Mouse (Mus musculus): Measurements from ENCODE around the gene Fhl5.
"Not testable (repeated sequence)": the region's sequence is repeated elsewhere in the genome, so short reads cannot be mapped to it uniquely, and the experiment has no call there.

The Fhl5 gene

GRCm38 (mm10) chr4:25242776-25243175 lies at the start of gene Fhl5:
TSS of gene Fhl5 (minus strand) at chr4:25242876.
- in situ Hi-C loops (cut with MboI) = no loop called here

GRCm38 (mm10) chr4:25285002-25285401 lies 42.3 kb upstream of the Fhl5 start:
- in situ Hi-C loops (cut with MboI) = not testable (repeated sequence)

DNA sequence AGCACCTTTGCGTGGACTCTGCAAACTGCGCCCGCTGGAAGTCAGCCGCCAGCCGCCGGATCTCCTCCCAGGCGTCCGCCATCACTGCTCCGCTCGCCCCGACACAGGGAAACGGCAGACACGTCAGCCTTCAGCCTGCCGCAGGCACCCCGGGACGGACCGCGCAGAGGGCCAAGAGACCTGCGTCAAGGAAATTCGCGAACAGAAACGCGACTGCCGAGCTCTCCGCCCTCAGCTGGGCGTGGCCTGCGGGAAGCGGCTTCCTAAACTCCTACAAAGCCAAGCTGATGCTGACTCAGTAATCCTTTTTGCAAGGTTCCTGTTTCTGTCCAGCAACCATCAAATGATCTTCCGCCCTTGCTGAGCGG lies 39.0 kb upstream of the Fhl5 start, which contains the start of gene Ufl1:
Ufl1 (minus strand) TSS at position 151 of the 368 bp plus-strand sequence.
- in situ Hi-C loops (cut with MboI) = no loop called here

DNA sequence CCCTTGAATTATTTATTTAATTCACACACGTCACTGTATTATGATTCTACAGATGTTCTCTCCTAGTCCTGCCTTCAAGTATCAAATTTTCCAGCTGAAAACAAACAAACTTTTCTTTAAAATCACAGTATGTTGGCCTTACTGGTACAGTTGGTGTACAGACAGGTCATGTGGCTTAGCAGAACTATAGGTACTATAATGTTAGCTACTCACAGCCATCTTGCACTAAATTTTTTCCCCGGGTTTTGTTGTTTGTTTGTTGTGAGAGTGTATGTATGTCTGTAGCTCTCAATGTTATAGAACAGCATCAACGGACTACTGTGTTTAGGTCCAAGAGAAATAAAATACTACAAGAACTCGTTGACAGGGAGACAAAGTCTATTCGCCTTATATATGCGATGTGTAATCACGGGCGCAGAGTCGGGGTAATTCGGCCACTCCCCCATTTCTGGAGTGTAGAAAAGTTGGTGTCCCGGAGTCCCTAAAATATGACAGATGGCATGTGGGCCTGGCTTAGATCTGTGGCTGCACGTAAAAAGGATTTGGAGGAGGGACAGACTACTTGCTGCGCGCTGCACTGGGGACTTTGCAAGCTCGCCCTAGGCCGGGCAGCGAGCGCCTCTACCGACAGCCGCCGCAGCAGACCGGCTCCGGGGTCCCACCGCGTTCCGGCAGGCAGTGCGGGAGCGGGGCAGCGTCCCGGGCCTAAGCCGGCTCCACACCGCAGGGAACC lies 38.4 kb upstream of the Fhl5 start:
- in situ Hi-C loops (cut with MboI) = no loop called here

- in situ Hi-C loops (cut with MboI) = no loop called here
Measured at GRCm38 (mm10) chr4:25272861-25273627, 30.4 kb upstream of the Fhl5 start.

- in situ Hi-C loops (cut with MboI) = no loop called here
Measured at GRCm38 (mm10) chr4:25271926-25272325, 29.2 kb upstream of the Fhl5 start.

DNA sequence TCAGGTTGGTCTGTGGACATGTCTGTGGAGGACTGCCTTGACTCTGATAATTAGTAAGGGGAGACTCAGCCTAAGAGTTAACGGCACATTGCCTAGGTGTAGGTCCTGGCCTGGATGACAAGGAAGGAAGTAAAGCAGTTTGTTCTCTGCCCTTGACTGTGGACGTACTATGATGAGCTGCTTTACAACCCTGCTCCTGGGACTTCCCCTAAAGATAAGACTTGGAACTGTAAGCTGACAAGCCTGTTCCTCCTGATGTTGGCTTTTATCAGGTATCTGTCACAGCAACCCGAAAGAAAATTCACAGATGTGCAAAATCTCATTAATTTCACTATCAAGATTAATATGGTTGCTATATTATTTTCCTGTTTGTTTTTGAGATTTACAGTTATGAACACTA lies 24.5 kb upstream of the Fhl5 start:
- in situ Hi-C loops (cut with MboI) = no loop called here

GRCm38 (mm10) chr4:25257822-25258398 lies 15.2 kb upstream of the Fhl5 start:
- in situ Hi-C loops (cut with MboI) = no loop called here

GRCm38 (mm10) chr4:25235663-25236062 lies 7.0 kb downstream of the Fhl5 start:
- in situ Hi-C loops (cut with MboI) = not testable (repeated sequence)

DNA sequence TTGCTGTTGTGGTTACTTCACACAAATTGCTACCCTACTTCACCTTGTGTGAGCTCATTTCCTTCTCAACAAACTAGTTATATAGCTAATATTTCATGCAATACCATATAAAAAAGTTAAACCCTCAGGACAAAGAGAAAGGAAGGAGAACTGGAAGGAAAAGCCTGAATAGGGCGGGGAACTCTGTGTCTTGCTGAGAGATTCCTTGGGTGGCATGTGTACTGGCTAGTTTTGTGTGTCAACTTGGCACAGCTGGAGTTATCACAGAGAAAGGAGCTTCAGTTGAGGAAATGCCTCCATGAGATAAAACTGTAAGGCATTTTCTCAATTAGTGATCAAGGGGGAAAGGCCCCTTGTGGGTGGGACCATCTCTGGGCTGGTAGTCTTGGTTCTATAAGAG lies 8.9 kb downstream of the Fhl5 start:
- in situ Hi-C loops (cut with MboI) = not testable (repeated sequence)

- in situ Hi-C loops (cut with MboI) = no loop called here
Measured at GRCm38 (mm10) chr4:25232546-25232945, 10.1 kb downstream of the Fhl5 start.

DNA sequence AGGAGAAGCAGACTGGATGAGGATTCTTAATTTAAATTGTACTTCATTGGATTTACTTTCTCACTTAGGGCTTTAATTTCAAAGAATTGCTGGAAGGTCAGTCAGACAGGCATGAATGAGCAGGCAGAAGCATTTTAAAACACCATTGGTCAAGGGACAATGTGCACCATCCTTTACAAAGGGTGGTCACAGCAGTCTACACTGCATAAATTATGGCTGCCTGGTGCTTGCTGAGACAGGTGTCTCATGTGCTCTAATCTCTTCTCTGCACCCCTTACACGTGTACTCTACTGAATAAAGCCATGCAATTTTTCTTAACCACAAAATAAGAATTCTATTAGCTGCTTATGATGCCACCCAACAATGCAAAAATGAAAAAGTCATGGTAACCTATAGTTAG lies 15.1 kb downstream of the Fhl5 start:
- in situ Hi-C loops (cut with MboI) = no loop called here

DNA sequence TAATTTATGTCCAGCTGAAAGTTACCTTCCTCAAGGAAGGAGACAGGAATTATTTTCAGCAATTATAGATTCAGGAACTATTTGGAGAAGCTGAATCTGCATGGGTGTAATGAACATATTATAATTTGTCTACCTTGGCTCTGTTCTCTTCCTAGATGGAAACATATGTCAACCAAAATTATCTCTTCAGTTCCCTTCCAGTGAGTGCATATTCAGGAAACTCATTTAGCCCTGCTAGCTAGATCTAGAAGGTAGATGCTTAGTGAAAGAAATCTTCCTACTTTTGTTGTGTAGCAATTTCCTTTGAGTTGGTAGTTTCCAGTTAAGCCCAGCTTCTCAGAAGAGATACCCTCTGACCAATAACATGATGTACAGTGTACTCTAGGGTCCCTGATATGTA lies 20.7 kb downstream of the Fhl5 start:
- in situ Hi-C loops (cut with MboI) = no loop called here

- in situ Hi-C loops (cut with MboI) = no loop called here
Measured at GRCm38 (mm10) chr4:25213451-25213850, 29.2 kb downstream of the Fhl5 start.

DNA sequence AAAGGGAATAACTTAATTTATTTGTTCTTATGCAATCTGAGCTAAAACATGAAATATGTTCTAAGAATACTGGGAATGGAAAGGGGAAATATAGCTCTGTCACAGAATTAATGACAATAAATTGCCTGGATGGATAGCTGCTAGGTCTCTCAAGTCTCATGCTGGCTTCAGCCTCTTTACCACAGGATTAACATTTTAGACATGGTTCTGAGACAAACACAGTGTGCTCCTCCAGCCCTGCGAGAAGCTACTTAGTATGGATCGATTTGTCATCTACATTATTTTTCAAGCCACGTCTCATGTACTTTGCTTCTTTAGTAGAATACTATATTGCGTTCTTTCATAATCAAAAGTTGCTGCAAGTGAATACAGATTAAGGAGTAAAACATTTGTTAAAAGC lies 36.5 kb downstream of the Fhl5 start:
- in situ Hi-C loops (cut with MboI) = no loop called here

GRCm38 (mm10) chr4:25197310-25197709 lies 45.4 kb downstream of the Fhl5 start:
- in situ Hi-C loops (cut with MboI) = no loop called here

- in situ Hi-C loops (cut with MboI) = no loop called here
Measured at GRCm38 (mm10) chr4:25179617-25180208, 63.0 kb downstream of the Fhl5 start.
